In genomic region chr4:106228534-106228933, GRCm38 (mm10) we compare ENCODE assay signal across 8 mouse cellular contexts.
DNase-seq lines count a peak whose midpoint lies in the region; ATAC-seq and TF ChIP-seq lines count a peak whose summit lies in the region.

No protein-coding gene starts in this region.

- no peak overlapping the region for H3K4me3 ChIP-seq in heart, embryonic 10.5 days
- no peak overlapping the region for H3K4me3 ChIP-seq in kidney, adult 2 months (ENCODE audit: insufficient read depth, low read depth, low read length)
- H3K4me3 ChIP-seq in limb, embryonic 11.5 days (ENCODE audit: low read depth, low read length) = no peak overlapping the region
- H3K4me3 ChIP-seq in midbrain, embryonic 14.5 days (replicated peaks; ENCODE audit: low read depth, low read length) = no peak overlapping the region
- no peak overlapping the region for H3K4me3 ChIP-seq in spleen, adult 2 months (ENCODE audit: extremely low read depth, insufficient read depth, insufficient read length)

- H3K9me3 ChIP-seq in heart, embryonic 10.5 days = no peaks in the 10 kb centered on the region
- H3K9me3 ChIP-seq in limb, embryonic 11.5 days (ENCODE audit: control insufficient read depth, low read length) = no peaks in the 10 kb centered on the region
- H3K9me3 ChIP-seq in midbrain, embryonic 14.5 days (ENCODE audit: control insufficient read depth, low read length) = 0 out of 2 replicates have a peak, but pooled peaks cover 3% of the 10 kb centered on the region

- ATAC-seq in limb, embryonic 11.5 days (ENCODE audit: insufficient number of reproducible peaks, low FRiP score, low TSS enrichment, low read depth) = no peak
- 0 out of 2 replicates have a peak, but pooled peaks have one; percentile 50 for ATAC-seq in midbrain, embryonic 14.5 days (ENCODE audit: low FRiP score, low TSS enrichment)

- intact Hi-C loops in gastrocnemius, postnatal 36 days (cut with DNase I) = loop anchor here (1.0 to 10.0 kb wide), 4 partner anchors 101 to 1194 kb away; no protein-coding TSS in a partner anchor

- peaks cover 9% of the 10 kb centered on the region for H3K4me1 ChIP-seq in heart, embryonic 10.5 days
- H3K4me1 ChIP-seq in kidney, adult 2 months (ENCODE audit: control insufficient read depth, insufficient read depth, low read length) = peaks cover 6% of the 10 kb centered on the region; the same call in 1 of the 2 replicates
- no peaks in the 10 kb centered on the region; the same call in 1 of the 2 replicates for H3K4me1 ChIP-seq in limb, embryonic 11.5 days (ENCODE audit: control insufficient read depth, insufficient read depth, low read length)
- H3K4me1 ChIP-seq in midbrain, embryonic 14.5 days (ENCODE audit: control insufficient read depth, insufficient read depth, low read length) = no peaks in the 10 kb centered on the region
- peaks cover 4% of the 10 kb centered on the region; the same call in 1 of the 2 replicates for H3K4me1 ChIP-seq in spleen, adult 2 months (ENCODE audit: control insufficient read depth, insufficient read depth, insufficient read length)

- WGBS in heart, embryonic 10.5 days = 43% methylated on average over 9 of the region's 9 CpGs
- WGBS in kidney, adult 2 months = 27% methylated on average over 9 of the region's 9 CpGs
- 52% methylated on average over 9 of the region's 9 CpGs for WGBS in limb, embryonic 11.5 days
- 49% methylated on average over 9 of the region's 9 CpGs for WGBS in midbrain, embryonic 14.5 days
- WGBS in spleen, adult 2 months = 42% methylated on average over 9 of the region's 9 CpGs

- DNase-seq in heart, adult 18-20 months = peak; percentile 69 to 89
- DNase-seq in heart, embryonic 10.5 days (ENCODE audit: low spot score) = no peak
- peak; percentile 89 for DNase-seq in embryo, embryonic 10.5 days (ENCODE audit: low spot score)
- DNase-seq in gastrocnemius, postnatal 36 days = peak; percentile 66 to 70
- DNase-seq in kidney, adult 2 months = peak; percentile 94
- peak; percentile 84 for DNase-seq in limb, embryonic 11.5 days (ENCODE audit: low spot score)
- peak; percentile 86 for DNase-seq in midbrain, embryonic 14.5 days
- DNase-seq in spleen, adult 2 months (ENCODE audit: low read depth in 1 of 2, low spot score in 2 of 2) = peak; percentile 23 to 62

- no peaks in the 10 kb centered on the region for H3K27me3 ChIP-seq in heart, embryonic 10.5 days (ENCODE audit: insufficient read depth, poor library complexity, severe bottlenecking)
- no peaks in the 10 kb centered on the region for H3K27me3 ChIP-seq in kidney, adult 2 months (replicated peaks; ENCODE audit: control insufficient read depth, insufficient read depth, low read length)
- H3K27me3 ChIP-seq in limb, embryonic 11.5 days (ENCODE audit: control insufficient read depth, insufficient read depth, low read length) = no peaks in the 10 kb centered on the region
- H3K27me3 ChIP-seq in midbrain, embryonic 14.5 days (ENCODE audit: control insufficient read depth, insufficient read depth, low read length) = no peaks in the 10 kb centered on the region
- no peaks in the 10 kb centered on the region for H3K27me3 ChIP-seq in spleen, adult 2 months (ENCODE audit: control insufficient read depth, insufficient read depth, low read length)

- no peak overlapping the region for H3K27ac ChIP-seq in heart, embryonic 10.5 days
- no peak overlapping the region for H3K27ac ChIP-seq in kidney, adult 2 months (ENCODE audit: insufficient read depth, low read depth, low read length)
- no peak overlapping the region for H3K27ac ChIP-seq in limb, embryonic 11.5 days (replicated peaks; ENCODE audit: low read depth, low read length)
- H3K27ac ChIP-seq in midbrain, embryonic 14.5 days (replicated peaks; ENCODE audit: low read depth, low read length) = no peak overlapping the region
- H3K27ac ChIP-seq in spleen, adult 2 months (ENCODE audit: insufficient read depth, low read length) = no peak overlapping the region

- no peak overlapping the region for H3K9ac ChIP-seq in limb, embryonic 11.5 days (ENCODE audit: low read length)
- H3K9ac ChIP-seq in midbrain, embryonic 14.5 days (replicated peaks; ENCODE audit: low read length) = no peak overlapping the region

- TF ChIP-seq POLR2A in kidney, adult 2 months (IDR thresholded peaks at IDR 0.05; ENCODE audit: low read depth, low read length) = no peak
- no peak for TF ChIP-seq POLR2A in spleen, adult 2 months (IDR thresholded peaks at IDR 0.05; ENCODE audit: low read depth, low read length)

- H3K36me3 ChIP-seq in heart, embryonic 10.5 days = no peaks in the 10 kb centered on the region
- no peaks in the 10 kb centered on the region for H3K36me3 ChIP-seq in kidney, adult 2 months (ENCODE audit: control insufficient read depth, insufficient read depth, low read length)
- no peaks in the 10 kb centered on the region for H3K36me3 ChIP-seq in limb, embryonic 11.5 days (ENCODE audit: control insufficient read depth, insufficient read depth, low read length)
- H3K36me3 ChIP-seq in midbrain, embryonic 14.5 days (ENCODE audit: control insufficient read depth, insufficient read depth, low read length) = no peaks in the 10 kb centered on the region
- no peaks in the 10 kb centered on the region for H3K36me3 ChIP-seq in spleen, adult 2 months (ENCODE audit: control insufficient read depth, insufficient read depth, low read length)

- H3K4me2 ChIP-seq in limb, embryonic 11.5 days (ENCODE audit: low read depth, severe bottlenecking) = no peak overlapping the region
- H3K4me2 ChIP-seq in midbrain, embryonic 14.5 days (ENCODE audit: low read length) = no peak overlapping the region

- TF ChIP-seq CTCF in kidney, adult 2 months (conservative IDR thresholded peaks at IDR 0.05; ENCODE audit: insufficient read depth, insufficient read length, low read depth, low read length) = peak; percentile 98; the same call in 1 of the 2 replicates
- peak; percentile 79; the same call in 1 of the 2 replicates for TF ChIP-seq CTCF in spleen, adult 2 months (IDR thresholded peaks at IDR 0.05; ENCODE audit: extremely low read depth, insufficient read depth, insufficient read length, insufficient replicate concordance)
